Mouse (Mus musculus): ENCODE measurements around the gene Carnmt1. TPM values are rescaled to one million over a fixed set of nuclear protein-coding genes. Genes with fewer than 3 reads are reported as not detected.
A peak's percentile ranks its signal among the peaks of the same experiment; 100 is the strongest.

Gene Carnmt1
- total and polyA plus RNA-seq, 2 experiments from 2014 or later = 8.6 to 10.6 TPM

GRCm38 (mm10) chr19:18687556-18687955 is 17.0 kb downstream of the Carnmt1 start:
- Histone ChIP-seq H3K4me3 (ENCODE audit: low read depth, low read length) (no peak overlapping the region), H3K9me3 (ENCODE audit: low read length) (no peaks in the 10 kb centered on the region), H3K36me3 (ENCODE audit: insufficient read depth) (0 out of 2 replicates have a peak, but pooled peaks cover 7% of the 10 kb centered on the region), H3K4me2 (ENCODE audit: low read depth) (no peak overlapping the region), H3K9ac (no peak overlapping the region), H3K27me3 (ENCODE audit: insufficient read depth, low read length) (no peaks in the 10 kb centered on the region), H3K4me1 (ENCODE audit: insufficient read depth) (no peaks in the 10 kb centered on the region), H3K27ac (ENCODE audit: low read depth, low read length) (no peak overlapping the region)
- 78% methylated on average over 3 of the region's 3 CpGs for WGBS
- ATAC-seq (0 out of 2 replicates have a peak, but pooled peaks have one; percentile 20), DNase-seq (peak; percentile 13)
- TF ChIP-seq CTCF (IDR thresholded peaks at IDR 0.05; ENCODE audit: low read depth) = peak; percentile 68

- no peaks in the 10 kb centered on the region for H3K27me3 ChIP-seq (ENCODE audit: insufficient read depth, low read length)
- H3K9me3 ChIP-seq (ENCODE audit: low read length) = no peaks in the 10 kb centered on the region
- ATAC-seq (no peak), DNase-seq (no peak)
- H3K4me1 ChIP-seq (ENCODE audit: insufficient read depth) = no peaks in the 10 kb centered on the region
- H3K4me3 ChIP-seq (ENCODE audit: low read depth, low read length) = no peak overlapping the region
- peaks cover 11% of the 10 kb centered on the region; the same call in 1 of the 2 replicates for H3K36me3 ChIP-seq (ENCODE audit: insufficient read depth)
- no peak overlapping the region for H3K4me2 ChIP-seq (ENCODE audit: low read depth)
- no peak overlapping the region for H3K9ac ChIP-seq
- 88% methylated on average over 3 of the region's 3 CpGs for WGBS
- H3K27ac ChIP-seq (ENCODE audit: low read depth, low read length) = no peak overlapping the region
- no peak for TF ChIP-seq CTCF (IDR thresholded peaks at IDR 0.05; ENCODE audit: low read depth)
These were observed 21.6 kb downstream of the Carnmt1 start for GRCm38 (mm10) chr19:18692176-18692575.

GRCm38 (mm10) chr19:18692768-18693167 is 22.2 kb downstream of the Carnmt1 start:
- no peak overlapping the region for H3K4me2 ChIP-seq (ENCODE audit: low read depth)
- no peaks in the 10 kb centered on the region for H3K27me3 ChIP-seq (ENCODE audit: insufficient read depth, low read length)
- DNase-seq (no peak), ATAC-seq (no peak)
- no peaks in the 10 kb centered on the region for H3K4me1 ChIP-seq (ENCODE audit: insufficient read depth)
- H3K4me3 ChIP-seq (ENCODE audit: low read depth, low read length) = no peak overlapping the region
- H3K9me3 ChIP-seq (ENCODE audit: low read length) = no peaks in the 10 kb centered on the region
- 74% methylated on average over 2 of the region's 2 CpGs for WGBS
- H3K27ac ChIP-seq (ENCODE audit: low read depth, low read length) = no peak overlapping the region
- peaks cover 11% of the 10 kb centered on the region; the same call in 1 of the 2 replicates for H3K36me3 ChIP-seq (ENCODE audit: insufficient read depth)
- no peak overlapping the region for H3K9ac ChIP-seq
- TF ChIP-seq CTCF (IDR thresholded peaks at IDR 0.05; ENCODE audit: low read depth) = no peak

DNA sequence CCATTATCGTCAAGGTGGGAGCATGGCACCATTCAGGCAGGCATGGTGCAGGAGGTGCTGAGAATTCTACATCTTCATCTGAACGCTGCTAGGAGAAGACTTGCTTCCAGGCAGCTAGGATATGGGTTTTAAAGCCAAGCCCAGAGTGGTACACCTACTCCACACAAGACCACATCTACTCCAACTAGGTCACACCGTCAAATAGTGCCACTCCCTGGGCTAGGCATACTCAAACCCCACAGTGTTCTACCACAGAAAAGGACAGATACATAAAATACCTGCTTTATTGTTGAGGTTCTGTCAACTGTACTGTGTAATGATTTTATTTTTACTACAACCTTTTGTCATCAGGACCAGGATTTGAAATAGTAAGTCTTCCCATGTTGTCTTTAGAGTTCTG is 24.6 kb downstream of the Carnmt1 start:
- Histone ChIP-seq H3K27me3 (ENCODE audit: insufficient read depth, low read length) (no peaks in the 10 kb centered on the region), H3K9me3 (ENCODE audit: low read length) (no peaks in the 10 kb centered on the region), H3K4me1 (ENCODE audit: insufficient read depth) (no peaks in the 10 kb centered on the region), H3K9ac (no peak overlapping the region), H3K4me2 (ENCODE audit: low read depth) (no peak overlapping the region), H3K4me3 (ENCODE audit: low read depth, low read length) (no peak overlapping the region), H3K27ac (ENCODE audit: low read depth, low read length) (no peak overlapping the region), H3K36me3 (ENCODE audit: insufficient read depth) (peaks cover 13% of the 10 kb centered on the region; the same call in 1 of the 2 replicates)
- ATAC-seq (no peak), DNase-seq (no peak)
- no peak for TF ChIP-seq CTCF (IDR thresholded peaks at IDR 0.05; ENCODE audit: low read depth)
- WGBS = 92% methylated on average over 3 of the region's 3 CpGs

DNA sequence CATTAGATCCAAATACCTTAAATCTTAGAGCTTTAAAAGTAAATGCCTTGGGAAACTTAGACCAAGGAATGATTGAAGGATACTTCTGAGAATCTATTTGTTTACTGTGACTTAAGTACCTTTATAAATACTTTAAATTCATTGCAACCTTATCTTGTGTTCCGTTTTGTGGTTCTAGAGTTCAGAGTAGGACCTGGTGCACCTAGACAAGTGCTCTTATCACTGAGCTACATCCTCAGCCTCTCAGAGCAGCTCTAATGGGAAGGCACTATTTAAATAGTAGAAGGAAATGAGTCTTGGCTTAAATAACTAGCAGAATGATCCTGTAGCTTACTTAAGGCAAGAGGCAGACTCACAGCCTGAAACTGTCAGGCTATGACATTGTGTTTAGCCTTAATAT is 25.0 kb downstream of the Carnmt1 start:
- 92% methylated on average over 1 of the region's 1 CpGs for WGBS
- no peak overlapping the region for H3K4me2 ChIP-seq (ENCODE audit: low read depth)
- no peaks in the 10 kb centered on the region for H3K9me3 ChIP-seq (ENCODE audit: low read length)
- no peak overlapping the region for H3K9ac ChIP-seq
- no peak overlapping the region for H3K27ac ChIP-seq (ENCODE audit: low read depth, low read length)
- ATAC-seq (no peak), DNase-seq (no peak)
- no peaks in the 10 kb centered on the region for H3K4me1 ChIP-seq (ENCODE audit: insufficient read depth)
- TF ChIP-seq CTCF (IDR thresholded peaks at IDR 0.05; ENCODE audit: low read depth) = no peak
- no peak overlapping the region for H3K4me3 ChIP-seq (ENCODE audit: low read depth, low read length)
- H3K27me3 ChIP-seq (ENCODE audit: insufficient read depth, low read length) = no peaks in the 10 kb centered on the region
- H3K36me3 ChIP-seq (ENCODE audit: insufficient read depth) = peaks cover 13% of the 10 kb centered on the region; the same call in 1 of the 2 replicates

DNA sequence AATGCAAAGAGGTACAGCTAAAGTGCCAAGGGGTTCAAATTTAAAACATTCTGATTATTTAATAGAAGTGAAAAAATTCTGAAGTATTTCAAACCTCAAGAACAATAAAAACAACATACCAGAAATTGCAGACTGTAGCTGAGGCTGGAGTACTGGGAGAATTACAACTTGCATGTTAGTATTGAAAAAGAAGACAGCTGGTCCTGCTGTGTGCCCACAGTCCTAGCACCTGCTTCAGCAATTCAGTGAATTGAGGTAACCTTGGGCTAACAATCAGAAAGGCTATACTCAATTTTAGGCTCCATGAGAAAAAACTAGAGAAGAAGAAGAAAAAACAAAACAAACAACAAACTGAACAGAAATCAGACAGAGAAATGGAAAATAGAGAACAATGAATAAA is 37.5 kb downstream of the Carnmt1 start:
- no peaks in the 10 kb centered on the region for H3K36me3 ChIP-seq (ENCODE audit: insufficient read depth)
- H3K9ac ChIP-seq = no peak overlapping the region
- H3K4me2 ChIP-seq (ENCODE audit: low read depth) = no peak overlapping the region
- DNase-seq (no peak), ATAC-seq (no peak)
- no peak overlapping the region for H3K4me3 ChIP-seq (ENCODE audit: low read depth, low read length)
- no peaks in the 10 kb centered on the region for H3K4me1 ChIP-seq (ENCODE audit: insufficient read depth)
- no peaks in the 10 kb centered on the region for H3K27me3 ChIP-seq (ENCODE audit: insufficient read depth, low read length)
- H3K9me3 ChIP-seq (ENCODE audit: low read length) = no peaks in the 10 kb centered on the region
- H3K27ac ChIP-seq (ENCODE audit: low read depth, low read length) = no peak overlapping the region
- TF ChIP-seq CTCF (IDR thresholded peaks at IDR 0.05; ENCODE audit: low read depth) = no peak

DNA sequence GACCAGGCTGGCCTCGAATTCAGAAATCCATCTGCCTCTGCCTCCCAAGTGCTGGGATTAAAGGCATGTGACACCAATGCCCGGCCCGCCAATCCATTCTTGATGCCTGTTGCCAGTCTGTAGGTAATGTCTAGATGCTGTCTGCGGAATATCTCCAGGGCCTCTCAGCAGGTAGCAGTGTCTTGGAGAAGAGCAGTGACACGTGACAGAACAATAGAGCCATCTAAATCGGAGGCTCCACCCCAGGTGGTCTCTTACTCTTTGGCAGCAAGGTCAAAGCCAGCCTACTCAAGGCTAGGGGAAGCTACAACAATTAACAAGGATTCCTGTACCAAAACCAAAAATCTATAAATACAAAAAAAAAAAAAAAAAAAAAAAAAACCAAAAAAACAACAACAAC is 40.3 kb downstream of the Carnmt1 start:
- 54% methylated on average over 6 of the region's 6 CpGs for WGBS
- Histone ChIP-seq H3K9me3 (ENCODE audit: low read length) (no peaks in the 10 kb centered on the region), H3K9ac (no peak overlapping the region), H3K4me3 (ENCODE audit: low read depth, low read length) (no peak overlapping the region), H3K27me3 (ENCODE audit: insufficient read depth, low read length) (no peaks in the 10 kb centered on the region), H3K27ac (ENCODE audit: low read depth, low read length) (no peak overlapping the region), H3K36me3 (ENCODE audit: insufficient read depth) (no peaks in the 10 kb centered on the region), H3K4me1 (ENCODE audit: insufficient read depth) (peaks cover 9% of the 10 kb centered on the region), H3K4me2 (ENCODE audit: low read depth) (no peak overlapping the region)
- no peak for DNase-seq
- no peak for TF ChIP-seq CTCF (IDR thresholded peaks at IDR 0.05; ENCODE audit: low read depth)
- no peak for ATAC-seq
